Mouse (Mus musculus) hindbrain, embryonic 10.5 days (tissue): Measurements from ENCODE around the gene Samd8. TPM values are rescaled to one million over a fixed set of nuclear protein-coding genes. Genes with fewer than 3 reads are reported as not detected.

Experiments used
- DNase-seq: peaks from one replicate; pipeline ENCODE4 v3.0.0-alpha.2; 2017; ENCODE audit warnings: low spot score
- H3K27ac ChIP-seq: fragments of 300-500 bp; sonication (generic); 2 replicates; pipeline ENCODE4 v1.5.1; 2016; ENCODE audit warnings: mild to moderate bottlenecking, moderate library complexity
- H3K27me3 ChIP-seq: fragments of 300-500 bp; sonication (generic); 2 replicates; pipeline ENCODE4 v1.6.1; 2016; ENCODE audit warnings: mild to moderate bottlenecking; ENCODE audit not compliant: poor library complexity, insufficient read depth, severe bottlenecking
- H3K36me3 ChIP-seq: fragments of 300-500 bp; sonication (generic); 2 replicates; pipeline ENCODE4 v1.6.1; 2016; ENCODE audit warnings: mild to moderate bottlenecking, moderate library complexity
- H3K4me1 ChIP-seq: fragments of 300-500 bp; sonication (generic); replicated peaks from 2 replicates; pipeline ENCODE4 v1.6.1; 2016; ENCODE audit warnings: mild to moderate bottlenecking
- H3K4me3 ChIP-seq: fragments of 300-500 bp; sonication (generic); 2 replicates; pipeline ENCODE4 v1.5.1; 2016; ENCODE audit warnings: mild to moderate bottlenecking, moderate library complexity
- H3K9me3 ChIP-seq: fragments of 300-500 bp; sonication (generic); 2 replicates; pipeline ENCODE4 v1.6.1; 2016; ENCODE audit warnings: mild to moderate bottlenecking, moderate library complexity
- whole genome bisulfite sequencing: fragments of 180-500 bp; shearing (Covaris S2); methylation state at CpG from one replicate; pipeline ENCODE4 v1.1.7; 2016; 5-methylcytosine and 5-hydroxymethylcytosine counted together
- polyA plus RNA-seq: library from polyadenylated mRNA; unstranded; fragments of >200 nt; fragmentation: Nextera tagmentation; extraction: Ambion mirVana; gene quantifications from 2 replicates; pipeline ENCODE4 v1.2.1, GENCODE M21; 2016

Samd8 gene
- polyA plus RNA-seq, 1 experiment from 2014 or later = 10.9 TPM

DNA sequence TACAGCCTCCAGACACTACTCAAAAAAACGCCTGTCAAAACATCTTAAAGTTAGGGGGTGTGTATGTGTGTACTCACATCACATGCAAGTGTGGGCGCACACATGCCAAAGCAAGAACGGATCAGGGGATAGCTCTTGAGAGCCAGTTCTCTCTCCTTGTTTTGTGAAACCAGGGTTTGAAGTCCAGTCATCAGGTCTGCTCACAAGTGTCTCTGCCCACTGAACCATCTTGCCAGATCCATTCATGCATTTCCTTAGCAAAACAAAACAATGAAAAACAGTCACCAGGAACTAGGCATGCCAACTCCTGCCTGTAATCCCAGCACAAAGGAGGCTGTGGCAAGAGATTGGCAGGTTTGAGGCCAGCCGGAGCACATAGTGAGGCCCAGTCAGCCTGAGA is 36.2 kb downstream of the Samd8 start:
- Histone ChIP-seq H3K27ac (no peak overlapping the region), H3K27me3 (no peaks in the 10 kb centered on the region), H3K9me3 (no peaks in the 10 kb centered on the region), H3K36me3 (peaks cover 63% of the 10 kb centered on the region), H3K4me1 (no peaks in the 10 kb centered on the region), H3K4me3 (no peak overlapping the region)
- WGBS = 72% methylated on average over 4 of the region's 4 CpGs
- no peak for DNase-seq

DNA sequence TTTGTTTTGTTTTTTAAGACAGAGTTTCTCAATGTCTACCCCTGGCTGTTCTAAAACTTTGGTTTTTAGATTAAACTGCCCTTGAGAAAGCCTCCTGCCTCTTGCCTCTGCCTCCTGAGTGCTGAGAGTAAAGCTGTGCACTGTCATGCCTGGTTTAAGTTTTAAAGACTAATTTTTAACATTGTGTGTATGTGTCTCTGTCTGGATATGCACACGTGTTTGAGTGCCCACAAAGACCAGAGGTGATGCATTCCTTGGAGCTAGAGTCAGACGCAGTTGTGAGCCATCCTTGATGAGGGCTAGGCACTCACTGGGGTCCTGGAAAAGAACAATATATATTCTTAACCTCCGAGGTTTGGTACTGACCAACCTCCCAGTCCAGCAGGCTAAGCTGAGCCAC is 37.0 kb downstream of the Samd8 start:
- Histone ChIP-seq H3K27ac (no peak overlapping the region), H3K27me3 (no peaks in the 10 kb centered on the region), H3K9me3 (no peaks in the 10 kb centered on the region), H3K4me1 (no peaks in the 10 kb centered on the region), H3K36me3 (peaks cover 65% of the 10 kb centered on the region), H3K4me3 (no peak overlapping the region)
- 78% methylated on average over 3 of the region's 3 CpGs for WGBS
- no peak for DNase-seq

DNA sequence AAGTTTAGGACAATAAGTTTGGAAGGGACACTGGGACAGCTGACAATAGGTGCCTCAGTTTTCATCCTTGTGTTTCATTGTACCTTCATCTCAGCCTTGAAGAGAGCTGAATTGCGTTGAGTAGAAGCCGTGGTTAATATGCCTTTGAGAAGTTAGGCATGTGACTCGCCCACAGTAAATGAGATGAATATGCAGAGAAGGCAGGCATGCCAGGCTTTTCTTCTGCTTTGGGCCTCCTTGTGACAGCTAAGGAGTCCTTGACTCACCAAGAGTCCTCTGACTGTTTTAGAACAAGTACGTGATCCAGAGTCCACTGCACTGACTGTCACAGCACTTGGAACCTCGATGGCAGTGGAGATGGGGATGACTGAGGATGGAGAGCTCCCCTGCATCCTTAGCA is 37.8 kb downstream of the Samd8 start:
- Histone ChIP-seq H3K4me1 (no peaks in the 10 kb centered on the region), H3K36me3 (peaks cover 72% of the 10 kb centered on the region), H3K27me3 (no peaks in the 10 kb centered on the region), H3K27ac (no peak overlapping the region), H3K9me3 (no peaks in the 10 kb centered on the region), H3K4me3 (no peak overlapping the region)
- DNase-seq = no peak
- 94% methylated on average over 5 of the region's 5 CpGs for WGBS

DNA sequence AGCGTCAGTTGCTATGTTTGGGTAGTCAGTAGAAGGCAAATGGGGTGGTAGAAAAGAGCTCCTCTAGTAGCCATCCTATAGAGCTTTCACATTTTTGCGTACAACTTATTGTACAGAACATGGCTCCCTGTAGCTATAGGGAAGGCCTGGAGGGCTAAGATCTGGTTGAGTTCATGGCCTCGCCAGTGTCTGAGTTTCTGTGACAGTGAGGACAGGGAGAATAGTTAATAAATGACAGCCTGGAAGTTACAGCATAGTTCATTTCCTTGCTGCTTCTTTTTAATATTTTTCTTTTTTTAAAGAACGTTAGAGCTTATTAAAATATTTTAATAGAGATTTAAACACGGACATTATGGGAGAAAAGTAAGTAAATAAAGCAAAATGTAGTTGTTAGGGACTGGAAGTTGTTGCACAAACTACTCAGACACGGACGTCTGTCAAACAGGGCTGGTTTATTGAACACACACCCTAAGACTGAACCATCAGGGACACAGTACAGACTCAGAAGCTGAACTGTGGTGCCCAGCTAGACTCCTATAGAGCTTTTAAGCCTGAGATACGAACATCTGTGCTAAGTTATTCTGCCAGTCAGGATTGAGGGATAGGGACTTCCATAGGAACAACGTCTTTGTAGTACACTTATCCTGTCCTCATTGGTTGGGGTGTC is 40.4 kb downstream of the Samd8 start:
- no peak for DNase-seq
- Histone ChIP-seq H3K4me1 (no peaks in the 10 kb centered on the region), H3K4me3 (no peak overlapping the region), H3K27ac (no peak overlapping the region), H3K36me3 (peaks cover 64% of the 10 kb centered on the region), H3K9me3 (no peaks in the 10 kb centered on the region), H3K27me3 (no peaks in the 10 kb centered on the region)
- WGBS = 94% methylated on average over 9 of the region's 9 CpGs

DNA sequence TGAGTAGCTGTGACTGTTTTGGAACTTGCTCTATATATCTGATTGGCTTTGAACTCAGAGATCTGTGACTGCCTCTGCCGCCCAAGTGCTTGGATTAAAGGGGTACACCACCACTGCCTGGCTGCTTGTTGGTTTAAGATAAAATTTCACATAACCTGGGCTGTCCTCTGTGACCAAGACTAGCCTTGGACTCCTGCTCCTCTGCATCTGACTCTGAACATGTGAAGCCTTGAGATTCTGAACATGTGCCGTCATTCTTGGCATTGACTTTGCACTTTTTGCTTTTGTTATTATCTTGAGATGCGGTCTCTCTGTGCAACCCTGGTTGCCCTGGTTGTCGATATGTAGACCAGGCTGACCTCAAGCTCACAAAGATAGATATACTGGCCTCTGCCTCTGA is 41.4 kb downstream of the Samd8 start:
- no peak for DNase-seq
- no peaks in the 10 kb centered on the region for H3K27me3 ChIP-seq
- no peak overlapping the region for H3K27ac ChIP-seq
- H3K4me1 ChIP-seq = no peaks in the 10 kb centered on the region
- H3K36me3 ChIP-seq = peaks cover 58% of the 10 kb centered on the region
- no peak overlapping the region for H3K4me3 ChIP-seq
- H3K9me3 ChIP-seq = no peaks in the 10 kb centered on the region
- WGBS = 96% methylated on average over 4 of the region's 4 CpGs

DNA sequence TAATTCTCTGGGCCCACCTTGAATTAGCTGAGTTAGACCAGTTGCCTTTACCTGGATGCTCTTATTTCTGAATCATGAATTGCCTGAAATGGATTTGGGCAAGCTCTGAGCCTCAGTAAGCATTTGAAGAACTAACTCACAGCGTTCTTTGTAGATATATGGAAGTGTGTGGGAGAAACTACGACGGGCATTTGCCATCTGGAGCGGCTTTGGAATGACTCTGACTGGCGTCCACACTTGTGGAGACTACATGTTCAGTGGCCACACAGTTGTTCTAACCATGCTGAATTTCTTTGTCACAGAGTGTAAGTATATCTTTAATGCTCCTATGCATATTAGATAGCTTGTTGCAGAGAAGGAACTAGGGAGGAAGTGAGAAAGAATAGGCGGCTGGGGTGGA is 41.9 kb downstream of the Samd8 start:
- no peak for DNase-seq
- Histone ChIP-seq H3K27me3 (no peaks in the 10 kb centered on the region), H3K4me3 (no peak overlapping the region), H3K36me3 (peaks cover 56% of the 10 kb centered on the region), H3K27ac (no peak overlapping the region), H3K4me1 (no peaks in the 10 kb centered on the region), H3K9me3 (no peaks in the 10 kb centered on the region)
- 95% methylated on average over 6 of the region's 6 CpGs for WGBS

DNA sequence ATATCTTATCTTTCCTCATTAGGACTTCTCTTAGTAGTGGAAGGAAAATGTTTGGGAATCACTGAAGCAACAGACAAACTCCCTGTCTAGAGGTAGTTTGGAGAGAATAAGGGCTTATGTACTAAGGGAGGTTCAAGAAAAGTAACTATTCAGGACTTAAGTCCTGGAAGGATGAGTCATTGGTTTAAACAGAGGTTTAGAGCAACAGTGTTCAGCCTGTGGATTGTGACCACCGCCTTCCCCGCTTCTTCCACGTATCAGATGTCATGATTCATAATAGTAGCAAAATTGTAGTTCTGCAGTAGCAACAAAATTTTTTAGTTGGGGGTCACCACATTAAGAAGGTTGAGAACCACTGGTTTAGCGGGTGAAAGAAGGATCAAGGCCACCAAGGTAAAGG is 50.3 kb downstream of the Samd8 start:
- H3K36me3 ChIP-seq = peaks cover 14% of the 10 kb centered on the region
- WGBS = over 99% methylated on average over 4 of the region's 4 CpGs

DNA sequence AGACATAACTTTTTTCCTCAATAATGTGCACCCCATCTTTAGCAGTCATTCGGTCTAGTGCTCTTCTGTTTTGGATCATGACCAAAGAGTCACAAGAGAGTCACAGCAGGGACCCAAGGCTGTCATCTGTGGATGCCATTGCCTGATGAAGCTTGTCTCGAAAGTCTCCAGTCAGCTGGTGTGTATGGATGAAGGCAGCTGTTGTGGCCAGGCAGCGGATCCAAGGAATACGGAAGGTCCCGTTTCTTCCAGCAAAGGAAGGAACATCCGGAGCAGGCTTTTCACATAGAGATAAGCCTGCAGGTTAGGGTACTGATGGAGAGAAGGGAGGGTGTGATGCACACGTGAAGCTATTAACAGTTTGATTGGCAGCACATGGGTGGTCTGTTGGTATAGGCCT is 51.3 kb downstream of the Samd8 start:
- H3K27me3 ChIP-seq = no peaks in the 10 kb centered on the region
- H3K4me1 ChIP-seq = no peaks in the 10 kb centered on the region
- H3K36me3 ChIP-seq = peaks cover 14% of the 10 kb centered on the region
- WGBS = 85% methylated on average over 7 of the region's 7 CpGs
- no peak for DNase-seq
- H3K9me3 ChIP-seq = no peaks in the 10 kb centered on the region
- H3K4me3 ChIP-seq = no peak overlapping the region
- no peak overlapping the region for H3K27ac ChIP-seq

More for the DNA sequence above, 50.3 kb downstream of the Samd8 start:
- H3K4me1 ChIP-seq = no peaks in the 10 kb centered on the region
- H3K9me3 ChIP-seq = no peaks in the 10 kb centered on the region
- no peaks in the 10 kb centered on the region for H3K27me3 ChIP-seq
- no peak overlapping the region for H3K27ac ChIP-seq
- no peak for DNase-seq
- H3K4me3 ChIP-seq = no peak overlapping the region

DNA sequence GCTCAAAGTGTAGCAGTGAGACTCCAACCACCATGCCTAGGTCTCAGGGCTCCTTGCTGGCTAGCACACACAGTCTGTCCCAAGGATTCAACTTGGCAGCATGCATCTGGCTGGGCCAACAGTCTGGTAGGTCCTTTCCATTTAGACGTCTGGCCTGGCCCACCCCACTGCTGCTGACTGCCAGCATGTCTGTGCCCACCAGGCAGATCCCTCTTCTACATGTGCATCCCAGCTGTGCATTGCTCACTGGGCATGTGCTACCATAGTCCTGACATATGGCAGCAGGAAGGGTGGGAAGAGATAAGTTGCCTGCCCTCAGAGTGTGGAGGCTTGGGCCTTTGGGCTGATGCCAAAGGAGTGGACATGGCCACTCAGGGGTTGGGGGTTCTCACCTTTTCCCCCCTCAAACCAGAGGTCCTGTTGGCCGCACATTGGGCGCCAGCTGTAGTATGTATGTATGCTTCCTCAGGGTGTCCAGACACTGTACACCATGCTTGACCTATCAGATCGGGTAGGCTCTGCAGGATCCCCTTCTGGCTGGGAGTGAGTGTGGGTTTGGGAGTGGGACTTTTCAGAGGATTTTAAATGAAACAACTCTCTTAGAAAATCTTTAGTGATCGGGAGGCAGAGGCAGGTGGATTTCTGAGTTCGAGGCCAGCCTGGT is 52.3 kb downstream of the Samd8 start:
- peaks cover 14% of the 10 kb centered on the region for H3K36me3 ChIP-seq
- WGBS = 91% methylated on average over 6 of the region's 6 CpGs
- no peaks in the 10 kb centered on the region for H3K4me1 ChIP-seq
- H3K27ac ChIP-seq = no peak overlapping the region
- H3K9me3 ChIP-seq = no peaks in the 10 kb centered on the region
- H3K27me3 ChIP-seq = no peaks in the 10 kb centered on the region
- no peak overlapping the region for H3K4me3 ChIP-seq
- no peak for DNase-seq

DNA sequence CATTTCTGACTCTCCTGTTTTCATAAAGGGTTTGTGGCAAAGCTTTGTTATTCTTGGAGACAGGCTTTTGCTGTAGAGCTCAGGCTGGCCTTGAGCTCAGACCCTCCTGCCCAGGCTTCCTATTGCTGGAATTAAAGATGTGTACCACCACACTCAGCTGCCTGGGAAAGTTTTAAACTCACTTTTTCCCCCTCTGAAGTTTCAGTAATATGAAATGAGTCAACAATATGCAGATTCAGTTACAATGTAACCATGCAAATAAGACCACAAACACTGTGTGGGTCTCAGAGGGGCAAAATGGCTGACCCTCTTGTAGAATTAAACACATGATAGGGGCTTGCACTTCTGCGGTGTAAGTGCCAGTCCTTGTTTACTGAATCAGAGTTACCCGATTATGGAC is 55.9 kb downstream of the Samd8 start:
- H3K4me1 ChIP-seq = no peaks in the 10 kb centered on the region
- no peak overlapping the region for H3K4me3 ChIP-seq
- WGBS = 90% methylated on average over 2 of the region's 2 CpGs
- peaks cover 5% of the 10 kb centered on the region for H3K36me3 ChIP-seq
- no peak overlapping the region for H3K27ac ChIP-seq
- DNase-seq = no peak
- H3K9me3 ChIP-seq = no peaks in the 10 kb centered on the region
- H3K27me3 ChIP-seq = no peaks in the 10 kb centered on the region

DNA sequence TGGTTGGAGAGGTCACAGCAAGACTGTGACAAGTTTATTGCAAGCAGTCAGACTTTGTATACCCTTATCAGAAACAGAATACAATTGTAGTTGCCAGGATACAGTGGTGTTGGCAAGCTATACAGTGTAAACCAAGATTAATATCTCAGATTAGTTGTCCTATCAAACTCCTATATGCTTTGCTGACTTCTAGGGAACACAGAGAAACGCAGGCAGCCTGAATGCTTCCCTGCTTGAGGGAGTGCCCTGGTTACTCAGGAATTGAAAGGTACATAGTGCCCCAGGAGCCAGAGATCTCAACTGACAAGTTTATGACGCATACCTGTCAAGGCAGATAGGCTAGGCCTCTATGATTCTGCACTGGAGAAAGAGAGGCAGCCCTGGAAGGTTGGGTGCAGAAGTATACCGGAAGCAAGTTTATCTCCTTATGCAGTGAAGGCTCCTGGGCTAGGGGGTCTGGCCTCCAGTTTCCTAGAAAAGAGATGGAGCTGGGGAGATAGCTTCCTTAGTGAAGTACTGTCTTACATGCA is 56.4 kb downstream of the Samd8 start:
- H3K36me3 ChIP-seq = peaks cover 5% of the 10 kb centered on the region
- no peaks in the 10 kb centered on the region for H3K27me3 ChIP-seq
- H3K4me1 ChIP-seq = no peaks in the 10 kb centered on the region
- no peak overlapping the region for H3K4me3 ChIP-seq
- 86% methylated on average over 3 of the region's 3 CpGs for whole genome bisulfite sequencing
- no peaks in the 10 kb centered on the region for H3K9me3 ChIP-seq
- DNase-seq = no peak
- no peak overlapping the region for H3K27ac ChIP-seq

DNA sequence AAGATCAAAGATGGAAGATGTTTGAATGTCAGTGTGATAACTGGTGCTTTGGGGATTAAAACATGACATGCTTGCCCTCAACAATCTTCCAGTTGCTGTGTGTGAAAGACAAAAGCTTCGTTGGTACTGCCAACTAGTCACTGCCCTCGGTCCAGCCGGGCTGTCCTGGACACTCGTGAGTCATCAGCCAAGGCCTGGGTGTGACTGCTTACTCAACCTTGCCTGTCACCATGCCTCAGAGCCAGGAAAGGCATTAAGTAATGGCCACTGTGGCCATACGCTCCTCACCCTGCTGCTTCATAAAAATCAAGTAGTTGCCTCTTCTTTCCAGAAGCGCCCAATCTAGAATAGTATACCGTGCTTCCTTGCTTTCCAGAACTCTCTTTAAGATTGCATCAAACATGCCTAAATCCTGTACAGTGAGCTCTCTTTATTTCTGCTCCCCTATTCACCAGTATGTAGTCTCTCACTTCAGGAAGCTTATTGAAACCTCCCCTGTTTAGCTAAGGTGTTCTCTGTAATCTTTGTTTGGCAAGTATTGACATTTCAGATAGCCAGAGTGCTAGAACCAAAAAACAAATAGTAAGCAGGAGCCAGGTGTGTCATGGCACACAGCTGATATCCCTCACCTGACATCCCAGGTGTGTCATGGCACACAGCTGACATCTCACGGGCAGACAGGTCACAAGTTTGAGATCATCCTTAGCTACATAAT is 58.0 kb downstream of the Samd8 start:
- Histone ChIP-seq H3K4me3 (no peak overlapping the region), H3K4me1 (no peaks in the 10 kb centered on the region), H3K27me3 (no peaks in the 10 kb centered on the region), H3K36me3 (no peaks in the 10 kb centered on the region), H3K9me3 (no peaks in the 10 kb centered on the region), H3K27ac (no peak overlapping the region)
- DNase-seq = no peak
- WGBS = 89% methylated on average over 8 of the region's 8 CpGs

DNA sequence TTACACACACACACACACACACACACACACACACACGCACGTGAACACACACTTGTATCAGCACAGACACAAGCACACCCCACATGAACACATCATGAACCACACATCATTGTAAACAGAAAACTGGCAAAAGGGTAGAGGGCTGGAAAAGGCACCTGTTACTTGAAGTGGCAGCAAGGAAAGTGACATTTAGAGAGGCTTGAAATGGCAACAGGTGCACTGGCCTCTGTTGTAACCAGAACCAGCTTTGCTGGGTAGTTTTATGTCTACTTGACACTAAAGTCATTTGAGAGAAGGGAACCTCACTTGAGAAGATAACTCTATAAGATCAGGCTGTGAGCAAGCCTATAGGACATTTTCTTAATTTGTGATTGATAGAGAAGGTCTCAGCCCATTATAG is 59.1 kb downstream of the Samd8 start:
- Histone ChIP-seq H3K9me3 (no peaks in the 10 kb centered on the region), H3K36me3 (no peaks in the 10 kb centered on the region), H3K4me1 (no peaks in the 10 kb centered on the region), H3K27me3 (no peaks in the 10 kb centered on the region), H3K4me3 (no peak overlapping the region), H3K27ac (no peak overlapping the region)
- 93% methylated on average over 2 of the region's 2 CpGs for WGBS
- no peak for DNase-seq
